Comparison of ENCODE assay signal across 9 mouse cellular contexts in genomic region chr13:43094365-43094764, GRCm38 (mm10).
DNase-seq lines count a peak whose midpoint lies in the region; ATAC-seq and TF ChIP-seq lines count a peak whose summit lies in the region.
"Had no signal": no experiment of that assay in that cellular context is flagged by ENCODE, and none has a peak within 500 bp of the region (broad histone marks: within the 10 kb centered on the region; RNA-seq: fewer than 3 reads in every experiment).

No protein-coding gene starts in this region.

- no peak for ATAC-seq in intestine, postnatal 0 days
- ATAC-seq in intestine, embryonic 16.5 days, result no peak
- ATAC-seq in granulocyte monocyte progenitor cell, adult 5-6 weeks (replicated peaks; ENCODE audit: poor library complexity, severe bottlenecking), result peak; percentile 50; the same call in 1 of the 2 replicates

- no peaks in the 10 kb centered on the region for H3K4me1 ChIP-seq in intestine, postnatal 0 days (replicated peaks; ENCODE audit: control insufficient read depth, insufficient read depth, low read length)
- no peaks in the 10 kb centered on the region for H3K4me1 ChIP-seq in intestine, embryonic 16.5 days (ENCODE audit: control insufficient read depth, insufficient read depth, low read length)
- no peaks in the 10 kb centered on the region; a peak in 1 of 4 replicates for H3K4me1 ChIP-seq in ES-E14 (ENCODE audit: control insufficient read depth in 2 of 2, insufficient read depth in 2 of 2, low read length in 2 of 2, poor library complexity in 1 of 2)
- H3K4me1 ChIP-seq: liver, embryonic 15.5 days had no signal

- H3K9me3 ChIP-seq in intestine, postnatal 0 days (ENCODE audit: control insufficient read depth), result no peaks in the 10 kb centered on the region
- no peaks in the 10 kb centered on the region for H3K9me3 ChIP-seq in intestine, embryonic 16.5 days (ENCODE audit: control insufficient read depth, low read length)
- no peaks in the 10 kb centered on the region for H3K9me3 ChIP-seq in ES-E14 (ENCODE audit: control insufficient read depth, insufficient read depth, low read depth, low read length)
- H3K9me3 ChIP-seq: liver, embryonic 15.5 days had no signal

- H3K4me2 ChIP-seq in intestine, postnatal 0 days (replicated peaks; ENCODE audit: low read depth), result 0 out of 2 replicates have a peak overlapping the region, but pooled peaks have one; percentile 18
- no peak overlapping the region for H3K4me2 ChIP-seq in intestine, embryonic 16.5 days (ENCODE audit: low read depth, low read length)
- H3K4me2 ChIP-seq: liver, embryonic 15.5 days had no signal

- in situ Hi-C loops in ES-E14 (cut with MboI; ENCODE audit: low sequenced_read_pairs in 2 of 2, unreplicated experiment in 2 of 2), result no loop called here

- TF ChIP-seq CTCF in intestine, postnatal 0 days (IDR thresholded peaks at IDR 0.05; ENCODE audit: low read depth), result peak; percentile 77

- no peak overlapping the region for H3K9ac ChIP-seq in intestine, postnatal 0 days (ENCODE audit: low read depth, low read length)
- no peak overlapping the region for H3K9ac ChIP-seq in intestine, embryonic 16.5 days (ENCODE audit: low read depth, low read length)
- H3K9ac ChIP-seq in ES-E14 (ENCODE audit: insufficient read depth, low read depth, low read length, poor library complexity, severe bottlenecking), result no peak overlapping the region
- H3K9ac ChIP-seq: liver, embryonic 15.5 days had no signal

- peak; percentile 26 for DNase-seq in ES-E14 (ENCODE audit: low read depth, low spot score)
- DNase-seq in cerebellum, adult 18-20 months, result peak; percentile 40 to 57
- peak; percentile 21 to 55 for DNase-seq in kidney, postnatal 36 days
- DNase-seq in ovary, postnatal 14 days (ENCODE audit: low spot score), result peak; percentile 47
- no peak for DNase-seq in gastrocnemius, adult 18-20 months (ENCODE audit: low spot score)

- no peak overlapping the region for H3K4me3 ChIP-seq in intestine, postnatal 0 days (ENCODE audit: low read depth, low read length)
- H3K4me3 ChIP-seq in intestine, embryonic 16.5 days (ENCODE audit: low read length), result no peak overlapping the region
- no peak overlapping the region for H3K4me3 ChIP-seq in ES-E14 (ENCODE audit: insufficient read depth in 1 of 2, low read depth in 1 of 2, low read length in 2 of 2, poor library complexity in 1 of 2, severe bottlenecking in 1 of 2)
- H3K4me3 ChIP-seq: liver, embryonic 15.5 days had no signal

- no peaks in the 10 kb centered on the region for H3K27me3 ChIP-seq in intestine, postnatal 0 days (replicated peaks; ENCODE audit: control insufficient read depth, insufficient read depth, low read length)
- H3K27me3 ChIP-seq in intestine, embryonic 16.5 days (replicated peaks; ENCODE audit: control insufficient read depth, insufficient read depth, low read length), result no peaks in the 10 kb centered on the region
- H3K27me3 ChIP-seq: liver, embryonic 15.5 days had no signal

- no peaks in the 10 kb centered on the region for H3K36me3 ChIP-seq in intestine, postnatal 0 days (ENCODE audit: control insufficient read depth, insufficient read depth)
- no peaks in the 10 kb centered on the region for H3K36me3 ChIP-seq in intestine, embryonic 16.5 days (ENCODE audit: control insufficient read depth, insufficient read depth, low read length)
- no peaks in the 10 kb centered on the region for H3K36me3 ChIP-seq in ES-E14 (ENCODE audit: control insufficient read depth, insufficient read depth, low read length, poor library complexity, severe bottlenecking)
- H3K36me3 ChIP-seq: liver, embryonic 15.5 days had no signal

- H3K27ac ChIP-seq in intestine, postnatal 0 days (ENCODE audit: low read depth, low read length), result no peak overlapping the region
- no peak overlapping the region for H3K27ac ChIP-seq in intestine, embryonic 16.5 days (ENCODE audit: low read length)
- no peak overlapping the region for H3K27ac ChIP-seq in ES-E14 (ENCODE audit: insufficient read depth, low read depth, low read length, poor library complexity, severe bottlenecking)
- H3K27ac ChIP-seq: liver, embryonic 15.5 days had no signal

- 41% methylated on average over 7 of the region's 7 CpGs for whole genome bisulfite sequencing in intestine, postnatal 0 days
- 47% methylated on average over 7 of the region's 7 CpGs for WGBS in intestine, embryonic 16.5 days

TF ChIP-seq in ES-E14, 5 proteins besides CTCF, POLR2A, EP300 and RAD21:
- TF ChIP-seq MAFK (IDR thresholded peaks at IDR 0.05; ENCODE audit: insufficient read depth, low read depth, low read length) (no peak), CHD2 (IDR thresholded peaks at IDR 0.05; ENCODE audit: low read depth, low read length) (no peak), ZNF384 (IDR thresholded peaks at IDR 0.05; ENCODE audit: low read depth, low read length) (no peak), ZC3H11A (IDR thresholded peaks at IDR 0.05; ENCODE audit: borderline replicate concordance, low read depth, low read length) (0 out of 2 replicates have a peak, but pooled peaks have one; percentile 28), HCFC1 (IDR thresholded peaks at IDR 0.05; ENCODE audit: borderline replicate concordance, insufficient read depth, low read length) (no peak)
